ENCODE assay signal across 9 mouse cellular contexts in genomic region chr19:47006321-47006720, GRCm38 (mm10). TPM values are rescaled to one million over a fixed set of nuclear protein-coding genes. Genes with fewer than 3 reads are reported as not detected.
DNase-seq lines count a peak whose midpoint lies in the region; ATAC-seq lines count a peak whose summit lies in the region.
"Had no signal": no experiment of that assay in that cellular context is flagged by ENCODE, and none has a peak within 500 bp of the region (broad histone marks: within the 10 kb centered on the region; RNA-seq: fewer than 3 reads in every experiment).

No protein-coding gene starts in this region.

- no peaks in the 10 kb centered on the region for H3K36me3 ChIP-seq in heart, embryonic 10.5 days
- H3K36me3 ChIP-seq: neural tube, embryonic 13.5 days had no signal

- intact Hi-C loops in heart, postnatal 14 days (cut with DNase I) = no loop called here

- 0% methylated on average over 4 of the region's 4 CpGs for WGBS in heart, embryonic 10.5 days

- H3K4me3 ChIP-seq in heart, embryonic 10.5 days = no peak overlapping the region
- H3K4me3 ChIP-seq: neural tube, embryonic 13.5 days had no signal

- peaks cover 5% of the 10 kb centered on the region for H3K27me3 ChIP-seq in heart, embryonic 10.5 days (ENCODE audit: insufficient read depth, poor library complexity, severe bottlenecking)

- no peaks in the 10 kb centered on the region for H3K4me1 ChIP-seq in heart, embryonic 10.5 days
- H3K4me1 ChIP-seq: neural tube, embryonic 13.5 days had no signal

- DNase-seq in heart, postnatal 14 days = peak; percentile 68 to 79
- DNase-seq in heart, embryonic 10.5 days (ENCODE audit: low spot score) = no peak
- DNase-seq in urinary bladder, postnatal 25 days (ENCODE audit: low spot score) = peak; percentile 69
- no peak for DNase-seq in urinary bladder, adult 2 months (ENCODE audit: low spot score)
- DNase-seq in kidney, postnatal 4 days = peak; percentile 90 to 92
- DNase-seq in thymus, postnatal 4 days = peak; percentile 70
- no peak for DNase-seq in left cerebral cortex, adult 8-10 months (ENCODE audit: low spot score in 2 of 2)

- H3K27ac ChIP-seq in heart, embryonic 10.5 days = no peak overlapping the region
- H3K27ac ChIP-seq: neural tube, embryonic 13.5 days had no signal

- H3K9me3 ChIP-seq in heart, embryonic 10.5 days = no peaks in the 10 kb centered on the region
- H3K9me3 ChIP-seq: neural tube, embryonic 13.5 days had no signal

- no peak for ATAC-seq in monocyte, adult 5-6 weeks (replicated peaks; ENCODE audit: insufficient number of reproducible peaks, low FRiP score, low TSS enrichment, poor library complexity, severe bottlenecking)

RNA-seq across cellular contexts. Expression of gene Ina, which starts 8.2 kb away (rescaled TPM):
- total RNA-seq in heart, postnatal 14 days (2021) = not detected
- 0.15 and 0.60 TPM in 2 replicates for polyA plus RNA-seq in heart, embryonic 10.5 days (2016; fragmentation: Nextera tagmentation; extraction: Ambion mirVana)
- polyA plus RNA-seq in urinary bladder, adult 2 months (2012; rRNA removed) = 0.03 and 0.10 TPM in 2 replicates
- 100 to 1,000 TPM; 175 to 187 (median 178) TPM for total RNA-seq in left cerebral cortex, adult 8-10 months (2022)
- not detected in 3 replicates for total RNA-seq in monocyte, adult 5-6 weeks (2017)

RNA-seq across cellular contexts. Expression of gene Nt5c2, which starts 8.6 kb away (rescaled TPM):
- 10 to 100 TPM; 64.9 to 75.1 TPM for total RNA-seq in heart, postnatal 14 days (2021)
- polyA plus RNA-seq in heart, embryonic 10.5 days (2016; fragmentation: Nextera tagmentation; extraction: Ambion mirVana) = 71.8 and 86.3 TPM in 2 replicates
- polyA plus RNA-seq in urinary bladder, adult 2 months (2012; rRNA removed) = 34.1 and 36.3 TPM in 2 replicates
- 10 to 100 TPM; 70.8 to 83.9 (median 82.1) TPM for total RNA-seq in left cerebral cortex, adult 8-10 months (2022)
- 45.4 to 63.8 TPM (median 58.6 TPM) in 3 replicates for total RNA-seq in monocyte, adult 5-6 weeks (2017)

RNA-seq across cellular contexts. Expression of gene Pcgf6, which starts 44.4 kb away (rescaled TPM):
- 1 to 10 TPM; 2.8 to 2.9 TPM for total RNA-seq in heart, postnatal 14 days (2021)
- 14.4 and 21.5 TPM in 2 replicates for polyA plus RNA-seq in heart, embryonic 10.5 days (2016; fragmentation: Nextera tagmentation; extraction: Ambion mirVana)
- 25.4 and 34.1 TPM in 2 replicates for polyA plus RNA-seq in urinary bladder, adult 2 months (2012; rRNA removed)
- 10 to 100 TPM; 14.4 to 15.8 (median 15.1) TPM for total RNA-seq in left cerebral cortex, adult 8-10 months (2022)
- 0.95 to 5.7 TPM (median 1.7 TPM) in 3 replicates for total RNA-seq in monocyte, adult 5-6 weeks (2017)

Comparison
In these comparisons a context has a peak if more than half of its experiments do, and no peak if none do; other contexts are left out.
1. DNase-seq: peak in heart, postnatal 14 days (2 of 2), urinary bladder, postnatal 25 days (single experiment), kidney, postnatal 4 days (2 of 2) and thymus, postnatal 4 days (single experiment); none in heart, embryonic 10.5 days (single experiment), urinary bladder, adult 2 months (single experiment) and left cerebral cortex, adult 8-10 months (0 of 2).
2. RNA of gene Ina, which starts 8.2 kb away (total RNA-seq): 175 to 187 TPM in left cerebral cortex, adult 8-10 months; not detected in heart, postnatal 14 days and not detected in monocyte, adult 5-6 weeks; every median in the first group is over 100 times any median in the second.